Mouse (Mus musculus) limb, embryonic 14.5 days (tissue): ENCODE results near the gene Crisp3. TPM values are rescaled to one million over a fixed set of nuclear protein-coding genes. Genes with fewer than 3 reads are reported as not detected.
"Not testable (repeated sequence)": the region's sequence is repeated elsewhere in the genome, so short reads cannot be mapped to it uniquely, and the experiment has no call there.

ENCODE experiments used
- ATAC-seq: fragments of 200-750 bp; cut with Nextera tagmentation; 2 replicates; pipeline ENCODE4 v1.8.0; 2017; ENCODE audit warnings: low read depth, moderate number of reproducible peaks, moderate TSS enrichment; ENCODE audit not compliant: low FRiP score
- DNase-seq: peaks from one replicate; pipeline ENCODE4 v3.0.0-alpha.2; 2015; ENCODE audit warnings: low spot score
- H3K27ac ChIP-seq: fragments of 300-500 bp; sonication (generic); replicated peaks from 2 replicates; pipeline ENCODE4 v1.5.1; 2014; ENCODE audit warnings: low read depth, mild to moderate bottlenecking, low read length, moderate library complexity, mixed read lengths
- H3K27me3 ChIP-seq: fragments of 300-500 bp; sonication (generic); 2 replicates; pipeline ENCODE4 v1.6.1; 2014; ENCODE audit warnings: low read length, mixed read lengths; ENCODE audit not compliant: control insufficient read depth, insufficient read depth
- H3K36me3 ChIP-seq: fragments of 300-500 bp; sonication (generic); 2 replicates; pipeline ENCODE4 v1.6.1; 2014; ENCODE audit warnings: mild to moderate bottlenecking, low read length, moderate library complexity, mixed read lengths; ENCODE audit not compliant: control insufficient read depth, insufficient read depth
- H3K4me1 ChIP-seq: fragments of 300-500 bp; sonication (generic); 2 replicates; pipeline ENCODE4 v1.6.1; 2014; ENCODE audit warnings: antibody characterized with exemption, low read length, mixed read lengths; ENCODE audit not compliant: control insufficient read depth, insufficient read depth
- H3K4me2 ChIP-seq: fragments of 300-500 bp; sonication (generic); replicated peaks from 2 replicates; pipeline ENCODE4 v1.6.1; 2014; ENCODE audit warnings: low read depth, mild to moderate bottlenecking, low read length, moderate library complexity; ENCODE audit not compliant: severe bottlenecking
- H3K4me3 ChIP-seq: fragments of 300-500 bp; sonication (generic); replicated peaks from 2 replicates; pipeline ENCODE4 v1.5.1; 2014; ENCODE audit warnings: low read length
- H3K9ac ChIP-seq: fragments of 300-500 bp; sonication (generic); 2 replicates; pipeline ENCODE4 v1.6.1; 2014; ENCODE audit warnings: mild to moderate bottlenecking, low read depth, low read length, moderate library complexity; ENCODE audit not compliant: severe bottlenecking
- H3K9me3 ChIP-seq: fragments of 300-500 bp; sonication (generic); 2 replicates; pipeline ENCODE4 v1.6.1; 2016; ENCODE audit warnings: low read length; ENCODE audit not compliant: control insufficient read depth
- POLR2A ChIP-seq: fragments of 200-500 bp; IDR thresholded peaks from 2 replicates; pipeline ENCODE4 v1.8.0; 2012; ENCODE audit warnings: inconsistent platforms, mild to moderate bottlenecking, moderate library complexity, borderline replicate concordance; ENCODE audit not compliant: insufficient read depth, insufficient read length; ENCODE audit errors: extremely low read depth
- WGBS: fragments of 180-500 bp; shearing (Covaris S2); extraction: QIAGEN DNeasy Blood & Tissue Kit; methylation state at CpG from one replicate; pipeline ENCODE4 v1.1.7; 2014; 5-methylcytosine and 5-hydroxymethylcytosine counted together
- polyA plus RNA-seq, 2 experiments: library from polyadenylated mRNA; depleted of rRNA in 1 of 2; stranded (reverse) in 1 of 2; unstranded in 1 of 2; fragments of >200 nt; fragmentation: Nextera tagmentation in 1 of 2; extraction: Ambion mirVana in 1 of 2; gene quantifications; 2 replicates each; pipeline versions ENCODE4 v1.2.1 to v1.2.3; 2012 to 2014

Gene Crisp3
- polyA plus RNA-seq, 2 experiments: not detected

- WGBS: 67% methylated on average over 4 of the region's 4 CpGs
- Histone ChIP-seq H3K27me3 (no peaks in the 10 kb centered on the region), H3K4me3 (no peak within 1 kb of the TSS), H3K4me1 (no peaks in the 10 kb centered on the region), H3K9ac (no peak within 1 kb of the TSS), H3K9me3 (no peaks in the 10 kb centered on the region), H3K36me3 (no peaks in the 10 kb centered on the region), H3K27ac (no peak within 1 kb of the TSS), H3K4me2 (no peak within 1 kb of the TSS)
- no peak for TF ChIP-seq POLR2A
- no peak for ATAC-seq
- DNase-seq: no peak
Measured at GRCm38 (mm10) chr17:40208540-40208939, 33.5 kb downstream of the Crisp3 start, which contains the start of gene Pgk2. TSS of gene Pgk2 (minus strand) at chr17:40208640.

DNA sequence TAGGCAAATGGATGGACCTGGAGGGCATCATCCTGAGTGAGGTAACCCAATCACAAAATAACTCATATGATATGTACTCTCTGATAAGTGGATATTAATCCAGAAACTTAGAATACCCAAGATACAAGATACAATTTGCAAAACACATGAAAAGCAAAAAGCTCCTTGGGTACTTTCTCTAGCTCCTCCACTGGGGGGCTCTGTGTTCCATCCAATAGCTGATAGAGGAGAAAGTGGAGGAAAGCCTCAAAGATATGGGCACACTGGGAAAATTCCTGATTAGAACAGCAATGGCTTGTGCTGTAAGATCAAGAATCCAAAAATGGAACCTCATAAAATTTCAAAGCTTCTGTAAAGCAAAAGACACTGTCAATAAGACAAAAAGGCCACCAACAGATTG, 40.3 kb downstream of the Crisp3 start:
- H3K4me3 ChIP-seq, DNase-seq, H3K36me3 ChIP-seq, H3K4me1 ChIP-seq, H3K9me3 ChIP-seq, H3K4me2 ChIP-seq, ATAC-seq, H3K9ac ChIP-seq, H3K27ac ChIP-seq, H3K27me3 ChIP-seq: not testable (repeated sequence)

GRCm38 (mm10) chr17:40190192-40190591, 51.9 kb downstream of the Crisp3 start:
- not testable (repeated sequence) for ATAC-seq, H3K4me2 ChIP-seq, H3K9ac ChIP-seq, H3K36me3 ChIP-seq, H3K27me3 ChIP-seq, DNase-seq, H3K9me3 ChIP-seq, H3K27ac ChIP-seq, H3K4me1 ChIP-seq, H3K4me3 ChIP-seq
- 86% methylated on average over 4 of the region's 4 CpGs for WGBS

Other genes with a start within 250 kb of the Crisp3 start
- not detected in 2 replicates for gene AC192777.2, start 146.8 kb downstream of the Crisp3 start, polyA plus RNA-seq (2012; rRNA removed)
- not detected in 2 replicates for gene AC192777.2, start 146.8 kb downstream of the Crisp3 start, polyA plus RNA-seq (2014; fragmentation: Nextera tagmentation; extraction: Ambion mirVana)
- not detected in 2 replicates for gene Pgk2, start 33.6 kb downstream of the Crisp3 start, polyA plus RNA-seq (2012; rRNA removed)
- gene Pgk2, start 33.6 kb downstream of the Crisp3 start, polyA plus RNA-seq (2014; fragmentation: Nextera tagmentation; extraction: Ambion mirVana): not detected in 2 replicates
- 0.04 and 0.06 TPM in 2 replicates for gene Crisp1, start 76.9 kb upstream of the Crisp3 start, polyA plus RNA-seq (2012; rRNA removed)
- not detected in 2 replicates for gene Crisp1, start 76.9 kb upstream of the Crisp3 start, polyA plus RNA-seq (2014; fragmentation: Nextera tagmentation; extraction: Ambion mirVana)